Mouse (Mus musculus): ENCODE results near the gene Olfr456.
"Not testable (repeated sequence)": the region's sequence is repeated elsewhere in the genome, so short reads cannot be mapped to it uniquely, and the experiment has no call there.

Olfr456 gene

GRCm38 (mm10) chr6:42487114-42487513, at the start of gene Olfr456:
TSS of gene Olfr456 (minus strand) at chr6:42487214.
- DNase-seq (ENCODE audit: low spot score) = no peak

- DNase-seq (ENCODE audit: low spot score) = no peak
Measured at GRCm38 (mm10) chr6:42513461-42513860, 26.4 kb upstream of the Olfr456 start.

- no peak for DNase-seq (ENCODE audit: low spot score)
Measured at GRCm38 (mm10) chr6:42509311-42509710, 22.3 kb upstream of the Olfr456 start.

DNA sequence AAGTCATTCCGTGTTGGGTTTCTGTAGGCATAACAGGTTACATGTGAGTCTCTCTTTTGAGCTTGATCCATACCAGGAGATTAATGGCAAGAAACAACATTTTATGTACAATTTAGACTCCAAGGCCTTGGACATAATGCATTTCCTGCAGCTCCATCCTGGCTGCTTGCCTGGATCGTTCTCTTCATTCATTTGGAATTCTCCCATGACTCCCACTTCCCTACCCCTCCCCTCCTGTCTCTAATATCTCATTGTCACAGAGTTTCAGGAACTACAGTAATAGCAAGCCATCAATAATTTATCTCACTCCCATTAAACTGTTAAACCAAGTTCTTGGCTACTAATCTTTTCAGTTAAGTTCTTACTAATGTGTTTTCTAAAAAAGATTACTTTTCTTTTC, 16.5 kb upstream of the Olfr456 start:
- DNase-seq (ENCODE audit: low spot score) = no peak

DNA sequence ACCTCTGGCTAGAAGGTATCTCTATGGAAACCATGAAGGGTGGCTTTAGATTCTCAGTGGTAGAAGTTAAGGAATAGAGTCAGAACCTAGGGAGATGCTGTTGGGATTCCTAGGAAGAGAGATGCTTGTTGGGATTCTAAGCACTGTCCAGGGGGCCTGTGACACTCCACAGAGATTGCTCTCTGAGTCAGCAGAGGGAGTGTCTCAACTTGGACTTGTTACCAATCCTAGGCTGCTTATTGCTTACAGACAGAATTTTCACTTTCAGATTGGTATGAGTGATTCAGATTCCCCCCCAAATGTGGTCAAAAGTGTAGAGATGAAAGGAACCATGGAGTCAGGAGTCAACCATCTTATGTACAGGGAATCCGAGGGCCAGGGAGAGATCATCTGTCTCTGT, 2.7 kb upstream of the Olfr456 start:
- no peak for DNase-seq (ENCODE audit: low spot score)

DNA sequence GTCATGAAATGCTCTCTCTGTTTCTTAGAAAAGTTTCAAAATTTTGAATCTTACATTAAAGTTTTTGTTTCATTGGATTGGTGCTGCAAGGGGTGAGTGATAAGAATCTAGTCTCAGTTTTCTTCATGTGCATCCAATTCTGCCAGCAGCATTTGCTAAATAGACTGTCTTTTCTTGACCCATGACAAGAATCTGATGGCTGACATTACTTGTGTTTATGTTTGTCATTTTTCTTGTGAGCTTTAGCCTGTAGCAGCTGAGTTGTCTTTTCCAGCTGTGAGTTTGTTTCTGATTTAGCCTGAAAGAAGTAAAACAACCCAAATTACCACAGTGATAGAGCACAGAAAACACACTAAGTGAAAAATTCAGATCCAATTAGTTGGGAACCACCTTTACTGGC, 2.4 kb downstream of the Olfr456 start:
- DNase-seq (ENCODE audit: low spot score) = peak; percentile 12

GRCm38 (mm10) chr6:42476235-42476634, 10.8 kb downstream of the Olfr456 start, which contains the start of gene Olfr457:
TSS of gene Olfr457 (minus strand) at chr6:42476335.
- DNase-seq (ENCODE audit: low spot score) = no peak

DNA sequence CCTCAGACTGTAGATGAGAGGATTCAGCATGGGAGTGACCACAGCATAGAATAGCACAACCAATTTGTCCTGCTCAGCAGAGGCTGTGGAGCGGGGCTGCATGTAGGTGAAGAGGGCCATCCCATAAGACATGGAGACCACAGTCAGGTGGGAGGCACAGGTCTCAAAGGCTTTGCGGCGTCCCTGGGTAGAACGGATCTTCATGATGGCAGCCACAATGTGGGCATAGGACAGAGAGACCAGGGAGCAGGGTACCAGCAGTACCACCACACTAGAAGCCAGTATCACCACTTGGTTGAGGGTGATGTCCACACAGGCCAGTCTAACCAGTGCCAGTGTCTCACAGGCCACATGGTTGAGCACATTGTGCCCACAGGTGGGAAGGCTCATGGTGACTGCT, 15.7 kb downstream of the Olfr456 start:
- DNase-seq (ENCODE audit: low spot score) = not testable (repeated sequence)

- no peak for DNase-seq (ENCODE audit: low spot score)
Measured at GRCm38 (mm10) chr6:42470542-42470941, 16.5 kb downstream of the Olfr456 start.

GRCm38 (mm10) chr6:42465096-42465495, 21.9 kb downstream of the Olfr456 start, which contains the start of gene Olfr458:
TSS of gene Olfr458 (minus strand) at chr6:42465196.
- DNase-seq (ENCODE audit: low spot score) = no peak

DNA sequence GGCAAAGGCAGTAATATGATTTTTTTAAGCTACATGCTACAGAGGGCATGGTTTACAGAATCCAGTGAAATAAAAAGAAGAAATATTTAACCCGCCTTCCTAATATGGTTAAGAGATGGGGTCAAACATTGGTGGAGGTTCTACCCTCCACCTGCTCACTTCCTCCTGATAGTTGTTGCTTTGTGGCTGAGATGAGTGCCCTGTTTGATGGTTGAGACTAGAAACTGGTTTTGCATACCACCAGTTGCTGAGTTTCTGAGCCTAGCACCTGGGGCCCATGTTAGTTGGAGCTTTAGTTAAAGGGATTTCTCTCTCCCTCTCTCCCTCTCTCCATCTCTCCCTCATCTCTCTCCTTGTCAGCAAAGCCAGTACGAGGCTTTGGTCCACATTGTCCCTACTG, 39.6 kb downstream of the Olfr456 start:
- no peak for DNase-seq (ENCODE audit: low spot score)

DNA sequence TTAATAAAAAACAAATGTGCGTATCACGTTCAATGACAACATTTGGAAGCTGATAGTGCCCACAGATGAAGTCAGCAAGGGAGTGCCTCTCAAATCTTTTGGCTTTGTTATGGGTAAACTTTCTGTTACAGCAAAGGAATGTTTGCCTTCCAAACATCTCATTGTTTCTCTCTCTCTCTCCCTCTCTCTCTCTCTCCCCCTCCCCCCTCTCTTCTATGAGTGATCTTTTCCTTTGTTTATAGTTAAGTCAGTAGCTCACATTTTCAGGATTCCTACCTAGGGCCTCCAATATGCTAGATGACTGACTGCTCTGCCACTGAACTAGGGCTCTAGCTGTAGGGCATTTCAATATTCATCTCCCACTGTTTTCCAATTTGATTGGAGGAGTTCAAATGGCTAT, 42.5 kb downstream of the Olfr456 start:
- DNase-seq (ENCODE audit: low spot score) = no peak

GRCm38 (mm10) chr6:42441395-42441794, 45.6 kb downstream of the Olfr456 start:
- DNase-seq (ENCODE audit: low spot score) = no peak

All from adipocyte (in vitro differentiated cells).